Mouse (Mus musculus) heart, postnatal 0 days (tissue): ENCODE results near the gene Tm4sf4.

Experiments used
- CTCF ChIP-seq: IDR thresholded peaks from 2 replicates; pipeline ENCODE4 v1.5.1; 2016; ENCODE audit warnings: antibody characterized with exemption, control low read depth, low read depth
- EP300 ChIP-seq: IDR thresholded peaks from 2 replicates; pipeline ENCODE4 v1.6.1; 2016; ENCODE audit warnings: antibody characterized with exemption, low read depth

DNA sequence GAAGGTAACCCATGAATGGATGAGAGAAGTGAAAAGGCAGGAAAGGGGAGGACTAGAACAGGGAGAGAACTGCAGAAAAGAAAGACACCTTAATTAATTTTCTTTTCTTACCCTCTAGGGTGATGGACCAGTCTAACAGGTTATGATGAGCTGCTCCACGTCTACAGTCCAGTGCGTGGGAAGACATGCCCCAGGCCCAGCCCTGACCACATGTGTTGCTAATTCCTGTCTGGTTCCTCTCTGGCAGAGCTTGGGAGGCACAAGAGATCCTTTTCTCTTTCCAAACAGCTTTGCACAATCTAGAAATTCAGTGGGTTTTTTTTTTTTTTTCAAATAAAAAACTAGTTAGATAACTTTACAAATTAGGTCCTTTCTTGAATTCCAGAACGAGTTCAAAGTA is 15.8 kb downstream of the Tm4sf4 start:
- TF ChIP-seq EP300 (no peak), CTCF (no peak)
